Mouse (Mus musculus): Measurements from ENCODE around the gene Cbx7. TPM values are rescaled to one million over a fixed set of nuclear protein-coding genes. Genes with fewer than 3 reads are reported as not detected.

Gene Cbx7
- polyA plus RNA-seq, 1 experiment from 2014 or later: 0.63 TPM

- Histone ChIP-seq H3K4me1 (replicated peaks) (peaks cover 21% of the 10 kb centered on the region), H3K9ac (no peak overlapping the region), H3K36me3 (no peaks in the 10 kb centered on the region), H3K4me3 (peak overlapping the region; percentile 76), H3K27me3 (peaks cover 58% of the 10 kb centered on the region), H3K4me2 (peak overlapping the region; percentile 97), H3K27ac (no peak overlapping the region), H3K9me3 (replicated peaks) (no peaks in the 10 kb centered on the region)
- 5% methylated on average over 22 of the region's 22 CpGs for WGBS
- ATAC-seq (replicated peaks; ENCODE audit: insufficient number of reproducible peaks, insufficient read depth, low FRiP score, low read depth): no peak
Measured at GRCm38 (mm10) chr15:79933670-79934514, 37.0 kb downstream of the Cbx7 start.

- peak overlapping the region; percentile 97 for H3K4me2 ChIP-seq
- H3K9me3 ChIP-seq (replicated peaks): no peaks in the 10 kb centered on the region
- H3K36me3 ChIP-seq: no peaks in the 10 kb centered on the region
- peaks cover 22% of the 10 kb centered on the region for H3K4me1 ChIP-seq (replicated peaks)
- H3K27me3 ChIP-seq: peaks cover 58% of the 10 kb centered on the region
- no peak overlapping the region for H3K27ac ChIP-seq
- 8% methylated on average over 22 of the region's 22 CpGs for WGBS
- ATAC-seq (replicated peaks; ENCODE audit: insufficient number of reproducible peaks, insufficient read depth, low FRiP score, low read depth): no peak
- no peak overlapping the region for H3K9ac ChIP-seq
- H3K4me3 ChIP-seq: peak overlapping the region; percentile 76
Measured at GRCm38 (mm10) chr15:79933052-79933669, 37.8 kb downstream of the Cbx7 start.

DNA sequence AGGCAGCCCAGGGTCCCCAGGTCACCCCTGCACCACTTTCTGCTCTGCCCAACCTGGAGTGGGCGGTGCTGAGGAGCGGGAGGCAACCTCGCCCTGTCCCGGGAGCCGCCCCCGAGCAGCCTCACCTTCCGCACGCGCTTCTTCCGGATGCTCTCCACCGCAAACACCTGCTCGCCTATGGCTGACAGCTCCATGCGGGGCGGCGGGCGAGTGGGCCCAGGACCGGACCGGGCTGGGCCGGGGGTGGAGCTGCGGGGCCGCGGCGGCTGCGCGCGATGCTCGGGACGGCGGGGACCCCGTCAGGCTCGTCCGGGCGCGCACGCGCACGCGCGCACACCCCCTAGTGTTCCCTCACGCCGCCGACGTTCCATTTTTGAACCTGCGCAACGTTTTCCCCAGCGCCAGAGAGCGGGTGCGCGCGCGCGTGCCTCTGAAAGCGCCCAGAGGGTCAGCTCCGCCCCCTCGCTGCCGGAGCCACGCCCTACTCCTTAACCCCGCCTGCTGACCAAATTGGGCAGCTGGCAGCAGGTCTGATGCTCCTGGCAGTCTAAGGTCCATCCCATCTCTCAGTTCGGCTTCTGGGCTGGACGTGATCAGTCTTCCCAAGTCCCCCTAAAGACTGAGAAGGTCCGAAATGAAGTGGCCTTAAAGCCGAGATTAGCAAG is 38.5 kb downstream of the Cbx7 start:
- H3K9me3 ChIP-seq (replicated peaks): no peaks in the 10 kb centered on the region
- peak overlapping the region; percentile 54 for H3K9ac ChIP-seq
- ATAC-seq (replicated peaks; ENCODE audit: insufficient number of reproducible peaks, insufficient read depth, low FRiP score, low read depth): peak; percentile 65
- H3K27ac ChIP-seq: no peak overlapping the region
- peaks cover 28% of the 10 kb centered on the region for H3K4me1 ChIP-seq (replicated peaks)
- peak overlapping the region; percentile 76 for H3K4me3 ChIP-seq
- peaks cover 58% of the 10 kb centered on the region for H3K27me3 ChIP-seq
- no peaks in the 10 kb centered on the region for H3K36me3 ChIP-seq
- peak overlapping the region; percentile 97 for H3K4me2 ChIP-seq
- WGBS: under 1% methylated on average over 62 of the region's 62 CpGs

- Histone ChIP-seq H3K27me3 (peaks cover 54% of the 10 kb centered on the region), H3K4me1 (replicated peaks) (peaks cover 35% of the 10 kb centered on the region), H3K4me3 (peak overlapping the region; percentile 76), H3K27ac (no peak overlapping the region), H3K4me2 (peak overlapping the region; percentile 97), H3K36me3 (no peaks in the 10 kb centered on the region), H3K9me3 (replicated peaks) (no peaks in the 10 kb centered on the region), H3K9ac (peak overlapping the region; percentile 54; the same call in 1 of the 2 replicates)
- no peak for ATAC-seq (replicated peaks; ENCODE audit: insufficient number of reproducible peaks, insufficient read depth, low FRiP score, low read depth)
- WGBS: 24% methylated on average over 13 of the region's 13 CpGs
Measured at GRCm38 (mm10) chr15:79931496-79932141, 39.3 kb downstream of the Cbx7 start.

DNA sequence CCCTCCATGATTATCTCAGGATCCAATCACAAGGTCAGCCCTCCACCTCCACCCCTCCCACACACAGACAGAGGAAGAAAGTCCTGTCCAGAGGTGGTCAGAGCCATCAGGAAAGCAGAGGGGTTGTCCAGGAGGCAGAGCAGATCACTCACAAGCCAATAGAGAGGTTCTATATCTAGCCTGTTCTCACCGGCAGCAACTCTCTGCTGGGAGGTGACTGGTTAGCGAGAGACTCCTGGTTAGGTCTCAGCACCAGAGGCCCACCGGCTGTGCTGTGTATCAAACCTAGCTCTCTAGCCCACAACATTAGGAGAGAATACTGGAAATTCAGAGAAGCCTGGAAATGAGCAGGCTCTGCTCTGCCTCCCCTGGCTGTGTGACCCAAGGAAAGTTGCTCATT is 41.2 kb downstream of the Cbx7 start:
- peaks cover 35% of the 10 kb centered on the region for H3K4me1 ChIP-seq (replicated peaks)
- H3K36me3 ChIP-seq: no peaks in the 10 kb centered on the region
- WGBS: 66% methylated on average over 3 of the region's 3 CpGs
- H3K9me3 ChIP-seq (replicated peaks): no peaks in the 10 kb centered on the region
- no peak overlapping the region for H3K9ac ChIP-seq
- H3K27me3 ChIP-seq: peaks cover 41% of the 10 kb centered on the region
- no peak overlapping the region for H3K4me2 ChIP-seq
- H3K4me3 ChIP-seq: no peak overlapping the region
- no peak for ATAC-seq (replicated peaks; ENCODE audit: insufficient number of reproducible peaks, insufficient read depth, low FRiP score, low read depth)
- no peak overlapping the region for H3K27ac ChIP-seq

- H3K4me3 ChIP-seq: no peak overlapping the region
- H3K4me1 ChIP-seq (replicated peaks): peaks cover 31% of the 10 kb centered on the region
- no peak overlapping the region for H3K4me2 ChIP-seq
- WGBS: 86% methylated on average over 2 of the region's 2 CpGs
- no peaks in the 10 kb centered on the region for H3K9me3 ChIP-seq (replicated peaks)
- H3K27ac ChIP-seq: no peak overlapping the region
- ATAC-seq (replicated peaks; ENCODE audit: insufficient number of reproducible peaks, insufficient read depth, low FRiP score, low read depth): no peak
- H3K9ac ChIP-seq: no peak overlapping the region
- H3K27me3 ChIP-seq: peaks cover 31% of the 10 kb centered on the region
- H3K36me3 ChIP-seq: no peaks in the 10 kb centered on the region
Measured at GRCm38 (mm10) chr15:79928736-79929135, 42.2 kb downstream of the Cbx7 start.

DNA sequence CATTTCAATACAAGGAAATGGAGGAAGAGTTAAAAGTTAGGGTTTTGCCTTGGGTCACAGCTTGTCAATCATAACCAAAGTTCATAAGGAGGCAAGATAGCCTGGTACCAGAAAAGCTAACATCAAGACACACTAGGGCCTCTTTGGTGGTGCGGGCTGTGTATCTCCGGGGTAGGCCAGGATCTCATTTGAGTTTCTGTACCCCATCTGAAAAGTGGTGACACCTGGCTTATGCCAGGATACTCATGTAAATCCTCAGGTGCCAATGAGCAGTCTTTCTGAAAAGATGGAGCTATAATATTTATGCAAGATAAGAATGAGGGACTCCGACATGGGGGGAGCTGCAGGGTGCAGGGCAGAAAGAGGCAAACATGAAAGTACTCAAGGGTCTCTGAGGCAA is 42.6 kb downstream of the Cbx7 start:
- Histone ChIP-seq H3K36me3 (no peaks in the 10 kb centered on the region), H3K27ac (peak overlapping the region; percentile 55; the same call in 1 of the 2 replicates), H3K9me3 (replicated peaks) (no peaks in the 10 kb centered on the region), H3K4me2 (peak overlapping the region; percentile 81), H3K9ac (no peak overlapping the region), H3K27me3 (peaks cover 27% of the 10 kb centered on the region), H3K4me1 (replicated peaks) (peaks cover 27% of the 10 kb centered on the region), H3K4me3 (peak overlapping the region; percentile 66; the same call in 1 of the 2 replicates)
- 79% methylated on average over 3 of the region's 3 CpGs for WGBS
- no peak for ATAC-seq (replicated peaks; ENCODE audit: insufficient number of reproducible peaks, insufficient read depth, low FRiP score, low read depth)

GRCm38 (mm10) chr15:79927637-79928122 is 43.2 kb downstream of the Cbx7 start:
- peak; percentile 80 for ATAC-seq (replicated peaks; ENCODE audit: insufficient number of reproducible peaks, insufficient read depth, low FRiP score, low read depth)
- peaks cover 24% of the 10 kb centered on the region for H3K4me1 ChIP-seq (replicated peaks)
- peak overlapping the region; percentile 55 for H3K27ac ChIP-seq
- H3K4me2 ChIP-seq: peak overlapping the region; percentile 81
- WGBS: under 1% methylated on average over 29 of the region's 29 CpGs
- no peaks in the 10 kb centered on the region for H3K9me3 ChIP-seq (replicated peaks)
- peaks cover 21% of the 10 kb centered on the region for H3K27me3 ChIP-seq
- peak overlapping the region; percentile 67 for H3K9ac ChIP-seq
- H3K4me3 ChIP-seq: peak overlapping the region; percentile 66
- H3K36me3 ChIP-seq: no peaks in the 10 kb centered on the region

DNA sequence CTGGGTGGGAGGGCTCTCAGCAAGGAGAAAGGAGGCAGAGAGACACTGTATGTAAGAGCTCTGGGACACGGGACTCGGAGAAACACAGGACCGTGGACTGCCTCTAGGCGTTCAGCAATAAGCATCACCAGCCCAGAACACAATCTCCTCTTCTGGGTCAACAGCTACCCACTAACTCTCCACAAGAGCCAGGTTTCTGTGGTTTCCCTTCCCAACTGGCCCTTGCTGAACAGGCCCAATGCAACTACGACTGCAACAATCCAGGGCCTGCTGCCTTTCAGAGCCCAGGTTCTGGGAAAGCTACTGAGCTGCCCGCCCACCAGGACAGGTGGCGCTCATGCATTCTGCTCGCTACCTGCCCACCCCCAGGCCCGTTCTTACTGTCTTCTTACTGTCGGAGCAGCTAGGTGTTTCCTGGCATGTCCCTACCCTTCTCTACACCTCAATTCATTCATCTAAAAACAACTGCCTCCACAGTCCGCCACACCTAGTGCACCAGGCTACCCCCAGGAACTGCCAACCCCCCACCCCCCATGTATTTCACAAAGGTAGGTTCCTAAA is 44.0 kb downstream of the Cbx7 start:
- WGBS: 74% methylated on average over 11 of the region's 11 CpGs
- peak overlapping the region; percentile 81 for H3K4me2 ChIP-seq
- peak overlapping the region; percentile 55 for H3K27ac ChIP-seq
- peak overlapping the region; percentile 66 for H3K4me3 ChIP-seq
- H3K27me3 ChIP-seq: peaks cover 13% of the 10 kb centered on the region
- no peaks in the 10 kb centered on the region for H3K9me3 ChIP-seq (replicated peaks)
- peak overlapping the region; percentile 67; the same call in 1 of the 2 replicates for H3K9ac ChIP-seq
- no peaks in the 10 kb centered on the region for H3K36me3 ChIP-seq
- ATAC-seq (replicated peaks; ENCODE audit: insufficient number of reproducible peaks, insufficient read depth, low FRiP score, low read depth): no peak
- peaks cover 16% of the 10 kb centered on the region for H3K4me1 ChIP-seq (replicated peaks)

GRCm38 (mm10) chr15:79919787-79920186 is 51.1 kb downstream of the Cbx7 start:
- H3K9me3 ChIP-seq (replicated peaks): no peaks in the 10 kb centered on the region
- H3K4me1 ChIP-seq (replicated peaks): no peaks in the 10 kb centered on the region
- no peak overlapping the region for H3K4me2 ChIP-seq
- no peaks in the 10 kb centered on the region for H3K27me3 ChIP-seq
- no peak overlapping the region for H3K4me3 ChIP-seq
- no peak for ATAC-seq (replicated peaks; ENCODE audit: insufficient number of reproducible peaks, insufficient read depth, low FRiP score, low read depth)
- H3K27ac ChIP-seq: no peak overlapping the region
- WGBS: 43% methylated on average over 2 of the region's 2 CpGs
- no peak overlapping the region for H3K9ac ChIP-seq
- H3K36me3 ChIP-seq: no peaks in the 10 kb centered on the region
